Mouse (Mus musculus) heart, embryonic 12.5 days (tissue): ENCODE measurements around the gene Mmd2. TPM values are rescaled to one million over a fixed set of nuclear protein-coding genes. Genes with fewer than 3 reads are reported as not detected.

Source experiments
- ATAC-seq: fragments of 200-750 bp; cut with Nextera tagmentation; 2 replicates; pipeline ENCODE4 v1.8.0; 2017; ENCODE audit warnings: moderate TSS enrichment, moderate library complexity; ENCODE audit not compliant: insufficient number of reproducible peaks, low FRiP score
- H3K27ac ChIP-seq: fragments of 300-500 bp; sonication (generic); 2 replicates; pipeline ENCODE4 v1.5.1; 2016; ENCODE audit warnings: mild to moderate bottlenecking, moderate library complexity; ENCODE audit not compliant: poor library complexity, severe bottlenecking
- H3K27me3 ChIP-seq: fragments of 300-500 bp; sonication (generic); replicated peaks from 2 replicates; pipeline ENCODE4 v1.6.1; 2016; ENCODE audit warnings: mild to moderate bottlenecking, moderate library complexity
- H3K36me3 ChIP-seq: fragments of 300-500 bp; sonication (generic); 2 replicates; pipeline ENCODE4 v1.6.1; 2016; ENCODE audit warnings: mild to moderate bottlenecking, moderate library complexity
- H3K4me1 ChIP-seq: fragments of 300-500 bp; sonication (generic); replicated peaks from 2 replicates; pipeline ENCODE4 v1.6.1; 2016; ENCODE audit warnings: mild to moderate bottlenecking
- H3K4me2 ChIP-seq: fragments of 300-500 bp; sonication (generic); 2 replicates; pipeline ENCODE4 v1.6.1; 2016; ENCODE audit warnings: mild to moderate bottlenecking, moderate library complexity
- H3K4me3 ChIP-seq: fragments of 300-500 bp; sonication (generic); 2 replicates; pipeline ENCODE4 v1.5.1; 2016; ENCODE audit warnings: mild to moderate bottlenecking
- H3K9ac ChIP-seq: fragments of 300-500 bp; sonication (generic); 2 replicates; pipeline ENCODE4 v1.6.1; 2016; ENCODE audit warnings: mild to moderate bottlenecking, moderate library complexity
- H3K9me3 ChIP-seq: fragments of 300-500 bp; sonication (generic); replicated peaks from 2 replicates; pipeline ENCODE4 v1.6.1; 2016; ENCODE audit warnings: mild to moderate bottlenecking, moderate library complexity
- WGBS: fragments of 180-500 bp; shearing (Covaris S2); methylation state at CpG from one replicate; pipeline ENCODE4 v1.1.7; 2016; 5-methylcytosine and 5-hydroxymethylcytosine counted together
- polyA plus RNA-seq: library from polyadenylated mRNA; unstranded; fragments of >200 nt; fragmentation: Nextera tagmentation; extraction: Ambion mirVana; gene quantifications from 2 replicates; pipeline ENCODE4 v1.2.1, GENCODE M21; 2016

The Mmd2 gene
- polyA plus RNA-seq, 1 experiment from 2014 or later = 0.32 TPM

DNA sequence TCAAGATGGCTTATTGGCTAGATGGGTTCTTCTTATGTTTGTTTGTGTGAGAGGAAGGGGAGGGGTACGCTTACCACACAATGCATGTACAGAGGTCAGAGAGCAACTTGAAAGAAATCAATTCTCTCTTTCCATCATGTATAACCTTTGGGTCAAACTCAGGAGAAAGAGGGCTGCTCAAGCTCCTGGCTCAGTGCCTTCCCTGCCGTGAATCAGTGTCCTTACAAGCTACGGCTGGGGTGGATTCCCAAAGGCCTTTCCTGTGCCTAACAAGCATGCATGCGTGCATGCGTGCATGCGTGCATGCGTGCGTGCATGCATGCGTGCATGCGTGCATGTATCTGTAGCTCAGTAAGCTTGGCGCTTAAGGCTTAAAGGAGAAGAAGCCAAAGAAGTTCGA lies 3.3 kb downstream of the Mmd2 start:
- H3K27me3 ChIP-seq = peaks cover 53% of the 10 kb centered on the region
- 83% methylated on average over 12 of the region's 12 CpGs for WGBS

GRCm38 (mm10) chr5:142604379-142604778 lies 4.2 kb downstream of the Mmd2 start:
- no peak overlapping the region for H3K4me2 ChIP-seq
- H3K27me3 ChIP-seq = peaks cover 46% of the 10 kb centered on the region
- ATAC-seq = no peak
- no peak overlapping the region for H3K4me3 ChIP-seq
- H3K9me3 ChIP-seq = no peaks in the 10 kb centered on the region
- H3K4me1 ChIP-seq = peaks cover 10% of the 10 kb centered on the region
- no peaks in the 10 kb centered on the region for H3K36me3 ChIP-seq
- no peak overlapping the region for H3K9ac ChIP-seq
- no peak overlapping the region for H3K27ac ChIP-seq
- WGBS = 81% methylated on average over 7 of the region's 7 CpGs

More for the DNA sequence above, 3.3 kb downstream of the Mmd2 start:
- H3K27ac ChIP-seq = no peak overlapping the region
- H3K36me3 ChIP-seq = no peaks in the 10 kb centered on the region
- peaks cover 10% of the 10 kb centered on the region for H3K4me1 ChIP-seq
- no peak overlapping the region for H3K4me3 ChIP-seq
- no peaks in the 10 kb centered on the region for H3K9me3 ChIP-seq
- no peak for ATAC-seq
- no peak overlapping the region for H3K9ac ChIP-seq
- no peak overlapping the region for H3K4me2 ChIP-seq

GRCm38 (mm10) chr5:142597648-142598390 lies 10.8 kb downstream of the Mmd2 start:
- WGBS = 67% methylated on average over 6 of the region's 6 CpGs
- peaks cover 8% of the 10 kb centered on the region for H3K27me3 ChIP-seq

DNA sequence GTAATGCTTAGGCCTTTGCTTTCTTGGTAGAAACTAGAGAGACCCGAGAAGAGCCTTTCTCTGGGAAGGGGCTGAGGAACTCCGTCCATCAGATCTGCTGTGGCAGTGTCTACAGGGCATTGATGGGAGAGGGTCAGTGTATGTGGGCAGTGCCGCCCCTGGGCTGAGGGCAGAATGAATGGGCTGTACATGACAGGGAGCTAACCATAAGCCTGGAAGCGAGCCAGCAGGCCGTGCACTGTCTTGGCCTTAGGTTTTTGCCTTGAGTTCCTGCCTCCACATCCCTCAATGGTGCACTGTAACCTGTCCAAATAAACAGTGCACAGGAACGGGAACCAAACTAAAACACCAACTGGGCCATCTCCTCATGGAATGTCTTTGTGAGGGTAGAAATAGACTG lies 11.9 kb downstream of the Mmd2 start:
- Histone ChIP-seq H3K27me3 (peaks cover 6% of the 10 kb centered on the region; the same call in 1 of the 2 replicates), H3K4me2 (no peak overlapping the region), H3K4me1 (no peaks in the 10 kb centered on the region), H3K27ac (no peak overlapping the region), H3K9me3 (no peaks in the 10 kb centered on the region), H3K4me3 (no peak overlapping the region), H3K9ac (no peak overlapping the region), H3K36me3 (no peaks in the 10 kb centered on the region)
- 79% methylated on average over 6 of the region's 6 CpGs for WGBS
- no peak for ATAC-seq

More at GRCm38 (mm10) chr5:142597648-142598390, 10.8 kb downstream of the Mmd2 start:
- no peak overlapping the region for H3K4me3 ChIP-seq
- no peak for ATAC-seq
- H3K4me2 ChIP-seq = no peak overlapping the region
- no peaks in the 10 kb centered on the region for H3K9me3 ChIP-seq
- H3K36me3 ChIP-seq = no peaks in the 10 kb centered on the region
- no peak overlapping the region for H3K27ac ChIP-seq
- no peaks in the 10 kb centered on the region for H3K4me1 ChIP-seq
- H3K9ac ChIP-seq = no peak overlapping the region

DNA sequence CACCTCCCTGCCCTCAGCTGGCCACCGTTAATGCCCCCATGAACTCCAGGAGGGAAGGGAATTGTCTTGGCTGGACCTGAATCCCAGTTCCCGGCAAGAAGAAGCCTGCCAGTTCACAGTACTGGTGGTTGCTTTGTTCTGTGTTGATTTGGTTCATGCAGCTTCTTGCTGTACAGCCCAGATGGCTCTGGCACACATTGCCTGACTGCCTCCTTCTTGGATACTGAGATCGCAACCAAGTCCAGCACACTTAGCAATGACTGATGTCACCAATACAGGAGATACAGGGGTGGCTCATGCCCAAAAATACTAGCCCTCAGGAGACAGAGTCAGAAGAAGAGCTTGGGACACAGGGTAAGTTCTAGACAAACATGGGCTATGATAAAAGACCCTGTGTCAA lies 12.9 kb downstream of the Mmd2 start:
- Histone ChIP-seq H3K27ac (no peak overlapping the region), H3K27me3 (peaks cover 4% of the 10 kb centered on the region; the same call in 1 of the 2 replicates), H3K4me2 (no peak overlapping the region), H3K9ac (no peak overlapping the region), H3K4me1 (no peaks in the 10 kb centered on the region), H3K4me3 (no peak overlapping the region), H3K36me3 (no peaks in the 10 kb centered on the region), H3K9me3 (no peaks in the 10 kb centered on the region)
- ATAC-seq = no peak
- WGBS = 68% methylated on average over 3 of the region's 3 CpGs

DNA sequence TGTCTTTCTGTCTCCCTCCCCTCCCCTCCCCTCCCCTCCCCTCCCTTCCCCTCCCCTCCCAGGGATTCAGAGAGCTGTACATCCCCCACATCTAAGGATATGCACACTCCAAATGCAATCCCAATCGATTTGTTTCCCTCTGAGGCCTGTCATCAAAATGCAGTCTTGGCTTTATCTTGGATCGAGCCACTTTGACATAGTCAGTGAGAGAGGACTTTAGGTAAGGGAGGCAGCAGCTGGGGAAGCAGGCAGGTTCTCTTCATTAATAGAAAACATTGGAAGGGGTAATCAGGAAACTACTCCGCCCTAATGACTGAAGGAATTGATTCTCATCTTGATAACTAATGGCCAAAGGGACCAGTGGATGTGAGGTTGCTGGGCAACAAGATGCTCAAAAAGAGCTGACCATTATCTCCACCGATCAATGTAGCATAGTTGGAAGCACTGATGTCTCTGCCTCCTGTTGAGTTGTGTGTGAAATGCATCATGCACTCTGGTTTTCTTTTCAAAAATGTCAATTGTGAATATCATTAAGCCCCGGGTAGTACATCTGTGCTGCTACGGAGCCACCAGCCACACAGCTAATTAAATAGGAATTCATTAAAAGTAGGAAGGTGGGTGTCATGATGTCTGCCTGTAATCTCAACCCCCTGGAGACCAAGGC lies 17.5 kb downstream of the Mmd2 start:
- no peak for ATAC-seq
- WGBS = 80% methylated on average over 6 of the region's 6 CpGs
- no peaks in the 10 kb centered on the region for H3K27me3 ChIP-seq

GRCm38 (mm10) chr5:142583616-142584126 lies 24.9 kb downstream of the Mmd2 start:
- 0 out of 2 replicates have a peak, but pooled peaks cover under 1% of the 10 kb centered on the region for H3K9me3 ChIP-seq
- H3K4me1 ChIP-seq = peaks cover 6% of the 10 kb centered on the region; the same call in 1 of the 2 replicates
- 48% methylated on average over 14 of the region's 14 CpGs for WGBS
- H3K4me2 ChIP-seq = no peak overlapping the region
- no peak overlapping the region for H3K9ac ChIP-seq
- no peaks in the 10 kb centered on the region for H3K36me3 ChIP-seq
- H3K4me3 ChIP-seq = no peak overlapping the region
- peaks cover 20% of the 10 kb centered on the region for H3K27me3 ChIP-seq
- H3K27ac ChIP-seq = no peak overlapping the region
- ATAC-seq = peak; percentile 45; the same call in 1 of the 2 replicates

More for the DNA sequence above, 17.5 kb downstream of the Mmd2 start:
- Histone ChIP-seq H3K9me3 (no peaks in the 10 kb centered on the region), H3K36me3 (no peaks in the 10 kb centered on the region), H3K4me3 (no peak overlapping the region), H3K4me2 (no peak overlapping the region), H3K27ac (no peak overlapping the region), H3K4me1 (no peaks in the 10 kb centered on the region), H3K9ac (no peak overlapping the region)

DNA sequence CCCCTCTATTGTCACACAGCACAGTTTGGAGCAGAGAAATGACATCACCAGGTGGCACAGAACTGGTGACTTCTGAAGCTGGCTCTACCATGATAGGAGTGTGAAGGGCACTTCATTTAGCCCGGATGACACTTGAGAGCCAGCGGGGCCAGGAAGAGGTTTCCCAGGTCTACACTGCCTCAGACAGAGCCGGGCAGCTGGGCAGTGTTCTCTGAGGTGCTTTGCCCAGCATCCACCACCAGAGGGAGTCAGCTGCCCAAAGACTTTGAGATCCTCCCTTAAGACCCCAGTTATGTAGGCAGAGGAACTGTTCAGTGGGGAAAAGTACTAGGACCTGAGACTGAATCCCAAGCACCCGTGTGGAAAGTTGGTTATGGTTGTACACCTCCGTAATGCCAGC lies 27.1 kb downstream of the Mmd2 start:
- Histone ChIP-seq H3K4me3 (no peak overlapping the region), H3K27me3 (peaks cover 20% of the 10 kb centered on the region), H3K4me1 (peaks cover 6% of the 10 kb centered on the region; the same call in 1 of the 2 replicates), H3K9ac (no peak overlapping the region), H3K36me3 (no peaks in the 10 kb centered on the region), H3K9me3 (0 out of 2 replicates have a peak, but pooled peaks cover 6% of the 10 kb centered on the region), H3K27ac (no peak overlapping the region), H3K4me2 (no peak overlapping the region)
- WGBS = 17% methylated on average over 5 of the region's 5 CpGs
- 0 out of 2 replicates have a peak, but pooled peaks have one; percentile 31 for ATAC-seq

- no peaks in the 10 kb centered on the region for H3K4me1 ChIP-seq
- no peak overlapping the region for H3K4me2 ChIP-seq
- no peak overlapping the region for H3K9ac ChIP-seq
- no peaks in the 10 kb centered on the region for H3K36me3 ChIP-seq
- no peak overlapping the region for H3K27ac ChIP-seq
- peaks cover 15% of the 10 kb centered on the region for H3K27me3 ChIP-seq
- 0 out of 2 replicates have a peak, but pooled peaks cover 12% of the 10 kb centered on the region for H3K9me3 ChIP-seq
- WGBS = 84% methylated on average over 10 of the region's 10 CpGs
- ATAC-seq = no peak
- no peak overlapping the region for H3K4me3 ChIP-seq
These were observed 30.4 kb downstream of the Mmd2 start for GRCm38 (mm10) chr5:142578192-142578591.

GRCm38 (mm10) chr5:142576832-142577231 lies 31.8 kb downstream of the Mmd2 start:
- Histone ChIP-seq H3K9me3 (peaks cover 20% of the 10 kb centered on the region), H3K4me1 (no peaks in the 10 kb centered on the region), H3K4me3 (no peak overlapping the region), H3K27me3 (peaks cover 9% of the 10 kb centered on the region), H3K36me3 (no peaks in the 10 kb centered on the region), H3K27ac (no peak overlapping the region), H3K9ac (no peak overlapping the region), H3K4me2 (no peak overlapping the region)
- 59% methylated on average over 7 of the region's 7 CpGs for WGBS
- no peak for ATAC-seq

GRCm38 (mm10) chr5:142574323-142575057 lies 34.1 kb downstream of the Mmd2 start:
- 76% methylated on average over 8 of the region's 8 CpGs for WGBS
- Histone ChIP-seq H3K9ac (no peak overlapping the region), H3K4me1 (no peaks in the 10 kb centered on the region), H3K36me3 (no peaks in the 10 kb centered on the region), H3K4me3 (no peak overlapping the region), H3K4me2 (no peak overlapping the region), H3K9me3 (peaks cover 20% of the 10 kb centered on the region), H3K27me3 (no peaks in the 10 kb centered on the region), H3K27ac (no peak overlapping the region)
- ATAC-seq = no peak
